Mouse (Mus musculus): ENCODE measurements at regions not wholly inside any gene's neighbourhood (a gene's known extent, or its start where the extent isn't known, plus 50 kb on each side); places are given as distances from the start of the nearest gene placed in this dataset.

GRCm38 (mm10) chr15:59833232-59833631 lies 183.2 kb downstream of the 4933412E24Rik start:
- no peak for DNase-seq

GRCm38 (mm10) chr15:59831481-59831880 lies 184.9 kb downstream of the 4933412E24Rik start:
- no peak for DNase-seq

GRCm38 (mm10) chr15:59830553-59831462 lies 185.6 kb downstream of the 4933412E24Rik start:
- no peak for DNase-seq

- peak; percentile 75 for DNase-seq
Measured at GRCm38 (mm10) chr15:59828421-59828820, 188.0 kb downstream of the 4933412E24Rik start.

- peak; percentile 66 for DNase-seq
Measured at GRCm38 (mm10) chr15:59826164-59826950, 190.1 kb downstream of the 4933412E24Rik start.

- no peak for DNase-seq
Measured at GRCm38 (mm10) chr15:59823921-59824320, 192.5 kb downstream of the 4933412E24Rik start.

- no peak for DNase-seq
Measured at GRCm38 (mm10) chr15:59822995-59823681, 193.3 kb downstream of the 4933412E24Rik start.

GRCm38 (mm10) chr15:59820317-59820716 lies 196.1 kb downstream of the 4933412E24Rik start:
- no peak for DNase-seq

GRCm38 (mm10) chr15:59816031-59816430 lies 200.4 kb downstream of the 4933412E24Rik start:
- no peak for DNase-seq

GRCm38 (mm10) chr15:59811566-59811965 lies 204.8 kb downstream of the 4933412E24Rik start:
- no peak for DNase-seq

- DNase-seq, result no peak
Measured at GRCm38 (mm10) chr15:59809361-59809760, 207.1 kb downstream of the 4933412E24Rik start.

GRCm38 (mm10) chr15:59807723-59808122 lies 208.7 kb downstream of the 4933412E24Rik start:
- DNase-seq, result no peak

GRCm38 (mm10) chr15:59805771-59806170 lies 210.6 kb downstream of the 4933412E24Rik start:
- DNase-seq, result no peak

- DNase-seq, result no peak
Measured at GRCm38 (mm10) chr15:59804821-59805220, 211.6 kb downstream of the 4933412E24Rik start.

GRCm38 (mm10) chr15:59804394-59804793 lies 212.0 kb downstream of the 4933412E24Rik start:
- DNase-seq, result no peak

- DNase-seq, result no peak
Measured at GRCm38 (mm10) chr15:59802276-59802675, 214.1 kb downstream of the 4933412E24Rik start.

GRCm38 (mm10) chr15:59799124-59799815 lies 217.1 kb downstream of the 4933412E24Rik start:
- no peak for DNase-seq

- no peak for DNase-seq
Measured at GRCm38 (mm10) chr15:59798486-59798885, 217.9 kb downstream of the 4933412E24Rik start.

GRCm38 (mm10) chr15:59795717-59796116 lies 220.7 kb downstream of the 4933412E24Rik start:
- peak; percentile 54 for DNase-seq

- DNase-seq, result no peak
Measured at GRCm38 (mm10) chr15:59794871-59795270, 221.5 kb downstream of the 4933412E24Rik start.

GRCm38 (mm10) chr15:59786706-59787425 lies 229.5 kb downstream of the 4933412E24Rik start:
- no peak for DNase-seq

GRCm38 (mm10) chr15:59785981-59786380 lies 230.4 kb downstream of the 4933412E24Rik start:
- DNase-seq, result no peak

Data from cerebellum, adult 9-11 months (tissue).